18 mouse cellular contexts compared by ENCODE assay signal in the genomic region with DNA sequence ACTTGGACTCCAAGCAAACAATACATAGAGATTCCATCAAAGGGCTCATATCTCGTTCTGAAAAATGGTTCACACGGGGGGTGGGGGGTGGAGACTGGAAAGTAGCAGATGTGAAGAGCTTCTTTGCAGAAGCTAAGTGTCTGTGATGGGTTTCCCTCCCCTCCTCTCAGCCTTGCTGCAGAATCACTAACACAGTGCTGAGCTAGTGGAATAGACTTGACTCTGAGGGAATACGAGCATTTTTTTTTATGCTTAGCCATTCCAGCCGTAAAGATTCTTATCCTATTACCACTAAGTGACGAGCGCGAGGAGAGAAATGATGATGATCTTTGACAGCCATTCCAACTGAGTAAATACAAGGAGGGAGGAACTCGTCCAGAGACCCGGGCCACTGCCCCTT.
"Had no signal": no experiment of that assay in that cellular context is flagged by ENCODE, and none has a peak within 500 bp of the region (broad histone marks: within the 10 kb centered on the region; RNA-seq: fewer than 3 reads in every experiment).

No protein-coding gene starts in this region.

- ATAC-seq: liver, embryonic 12.5 days had no signal

- H3K9me3 ChIP-seq: limb, embryonic 10.5 days; limb, embryonic 13.5 days; liver, embryonic 12.5 days; liver, embryonic 15.5 days; neural tube, embryonic 12.5 days had no signal

- H3K27ac ChIP-seq: kidney, postnatal 0 days; layer of hippocampus, adult 2 months; limb, embryonic 10.5 days; limb, embryonic 13.5 days; liver, embryonic 12.5 days; liver, embryonic 15.5 days; neural tube, embryonic 12.5 days had no signal

- H3K27me3 ChIP-seq: liver, embryonic 12.5 days; liver, embryonic 15.5 days; neural tube, embryonic 12.5 days had no signal

- H3K4me2 ChIP-seq: limb, embryonic 13.5 days; liver, embryonic 12.5 days; liver, embryonic 15.5 days; midbrain, embryonic 11.5 days; neural tube, embryonic 12.5 days had no signal

- H3K36me3 ChIP-seq: limb, embryonic 10.5 days; limb, embryonic 13.5 days; liver, embryonic 12.5 days; liver, embryonic 15.5 days; neural tube, embryonic 12.5 days had no signal

- DNase-seq: kidney, adult 18-20 months; kidney, postnatal 25 days; layer of hippocampus, adult 9-11 months; liver; lung, adult 18-20 months; lung, postnatal 14 days; lung, postnatal 4 days; midbrain, embryonic 14.5 days; thymus, adult 18-20 months; thymus, postnatal 36 days had no signal

- H3K4me3 ChIP-seq: layer of hippocampus, adult 2 months; limb, embryonic 10.5 days; limb, embryonic 13.5 days; liver, embryonic 12.5 days; liver, embryonic 15.5 days; neural tube, embryonic 12.5 days had no signal

- H3K4me1 ChIP-seq: limb, embryonic 10.5 days; liver, embryonic 12.5 days; liver, embryonic 15.5 days; neural tube, embryonic 12.5 days had no signal

- H3K9ac ChIP-seq: limb, embryonic 13.5 days; liver, embryonic 12.5 days; liver, embryonic 15.5 days; neural tube, embryonic 12.5 days had no signal
